Mouse (Mus musculus) layer of hippocampus, adult 8-10 months (tissue): ENCODE data around the gene Slc22a1. TPM values are rescaled to one million over a fixed set of nuclear protein-coding genes. Genes with fewer than 3 reads are reported as not detected.
A peak's percentile ranks its signal among the peaks of the same experiment; 100 is the strongest.
"Not testable (repeated sequence)": the region's sequence is repeated elsewhere in the genome, so short reads cannot be mapped to it uniquely, and the experiment has no call there.

Experiments
- DNase-seq, 2 experiments: peaks; one replicate each; pipeline ENCODE4 v3.0.0; 2022; ENCODE audit warnings: low spot score in 2 of 2
- total RNA-seq, 4 experiments: library from RNA; stranded (reverse); gene quantifications; 2 replicates each; pipeline ENCODE4 v1.2.4; 2022

Slc22a1 gene
- total RNA-seq, 4 experiments from 2014 or later = not detected

GRCm38 (mm10) chr17:12684928-12685624 is 9.4 kb upstream of the Slc22a1 start:
- DNase-seq = no peak

- DNase-seq = no peak
Observed at GRCm38 (mm10) chr17:12684412-12684811, 8.8 kb upstream of the Slc22a1 start.

GRCm38 (mm10) chr17:12683582-12683981 is 8.0 kb upstream of the Slc22a1 start:
- no peak for DNase-seq

- DNase-seq = no peak
Observed at GRCm38 (mm10) chr17:12678261-12678660, 2.6 kb upstream of the Slc22a1 start.

- no peak for DNase-seq
Observed at GRCm38 (mm10) chr17:12677139-12677538, 1.5 kb upstream of the Slc22a1 start.

- not testable (repeated sequence) for DNase-seq
Observed at GRCm38 (mm10) chr17:12674980-12675379, 649 bp downstream of the Slc22a1 start.

- DNase-seq = no peak
Observed at GRCm38 (mm10) chr17:12673871-12674270, 1.8 kb downstream of the Slc22a1 start.

- DNase-seq = no peak
Observed at GRCm38 (mm10) chr17:12672285-12672790, 3.3 kb downstream of the Slc22a1 start.

- DNase-seq = no peak
Observed at GRCm38 (mm10) chr17:12671029-12671605, 4.5 kb downstream of the Slc22a1 start.

- DNase-seq = no peak
Observed at GRCm38 (mm10) chr17:12669363-12669679, 6.3 kb downstream of the Slc22a1 start.

- DNase-seq = no peak
Observed at GRCm38 (mm10) chr17:12668478-12669362, 6.9 kb downstream of the Slc22a1 start.

- DNase-seq = no peak
Observed at GRCm38 (mm10) chr17:12664156-12664555, 11.5 kb downstream of the Slc22a1 start.

GRCm38 (mm10) chr17:12660572-12661260 is 14.9 kb downstream of the Slc22a1 start:
- peak in 1 of 2 experiments; percentile 19 for DNase-seq

GRCm38 (mm10) chr17:12659233-12659632 is 16.4 kb downstream of the Slc22a1 start:
- no peak for DNase-seq

- DNase-seq = no peak
Observed at GRCm38 (mm10) chr17:12658784-12659183, 16.8 kb downstream of the Slc22a1 start.

- no peak for DNase-seq
Observed at GRCm38 (mm10) chr17:12655826-12656225, 19.8 kb downstream of the Slc22a1 start.

GRCm38 (mm10) chr17:12654061-12654460 is 21.6 kb downstream of the Slc22a1 start:
- DNase-seq = peak in 1 of 2 experiments; percentile 21

- no peak for DNase-seq
Observed at GRCm38 (mm10) chr17:12652604-12653003, 23.0 kb downstream of the Slc22a1 start.

- no peak for DNase-seq
Observed at GRCm38 (mm10) chr17:12645461-12645860, 30.2 kb downstream of the Slc22a1 start.

GRCm38 (mm10) chr17:12641087-12641486 is 34.5 kb downstream of the Slc22a1 start:
- no peak for DNase-seq

GRCm38 (mm10) chr17:12639585-12639984 is 36.0 kb downstream of the Slc22a1 start:
- no peak for DNase-seq
